Mouse (Mus musculus) bone marrow macrophage, adult 2 months (primary cell): Measurements from ENCODE around the gene Gpr84.

Experiments
- CTCF ChIP-seq: IDR thresholded peaks from 2 replicates; pipeline ENCODE4 v1.5.1; 2012; ENCODE audit warnings: low read depth, mild to moderate bottlenecking, low read length, moderate library complexity
- POLR2A ChIP-seq: IDR thresholded peaks from 2 replicates; pipeline ENCODE4 v1.6.1; 2012; ENCODE audit warnings: mild to moderate bottlenecking, low read depth, low read length, borderline replicate concordance

GRCm38 (mm10) chr15:103293375-103293774 lies 17.0 kb downstream of the Gpr84 start:
- no peak for TF ChIP-seq POLR2A
- no peak for TF ChIP-seq CTCF
